Mouse (Mus musculus): ENCODE data around the gene Ppp1r12b. TPM values are rescaled to one million over a fixed set of nuclear protein-coding genes. Genes with fewer than 3 reads are reported as not detected.

Ppp1r12b gene
- total and polyA plus RNA-seq, 3 experiments, result 4.7 to 7.8 TPM; not detected in 1

DNA sequence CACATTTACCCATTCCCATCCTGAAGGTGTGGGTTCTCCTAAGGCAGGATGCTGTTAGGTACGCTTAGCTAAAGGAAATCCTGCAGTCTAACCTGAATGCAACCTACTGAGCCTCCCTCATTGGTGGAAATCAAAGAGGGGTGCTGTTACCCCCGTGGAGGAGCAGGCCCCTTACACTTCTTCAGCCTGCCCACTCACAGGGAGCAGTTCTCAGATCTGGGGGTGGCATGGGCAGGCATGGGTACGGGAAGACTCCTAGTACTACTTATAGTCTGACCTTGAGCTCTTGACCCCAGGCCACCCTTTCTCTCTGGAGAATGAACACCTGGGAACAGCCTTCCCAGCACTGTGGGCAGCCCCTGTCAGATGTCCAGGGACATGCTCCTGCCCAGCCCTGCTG, 248.2 kb downstream of the Ppp1r12b start:
- no peak overlapping the region for H3K9ac ChIP-seq (ENCODE audit: control insufficient read depth, low read depth, low read length, poor library complexity, severe bottlenecking)
- no peak for DNase-seq (ENCODE audit: low read depth, low spot score)
- peaks cover 2 to 10% of the 10 kb centered on the region in 2 experiments; a peak in 2 of 4 replicates for H3K4me1 ChIP-seq (ENCODE audit: control insufficient read depth in 1 of 2, insufficient read depth in 2 of 2, low read length in 2 of 2)
- no peaks in the 10 kb centered on the region for H3K9me3 ChIP-seq (replicated peaks; ENCODE audit: insufficient read depth, low read length)
- no peak for TF ChIP-seq ZNF384 (IDR thresholded peaks at IDR 0.05; ENCODE audit: low read depth, low read length)
- no peak for TF ChIP-seq RCOR1 (IDR thresholded peaks at IDR 0.05; ENCODE audit: low read depth, low read length)
- H3K4me3 ChIP-seq (ENCODE audit: control insufficient read depth in 1 of 2, insufficient read depth in 1 of 2, low read depth in 2 of 2, low read length in 2 of 2), result no peak overlapping the region
- H3K79me2 ChIP-seq (ENCODE audit: control insufficient read depth, insufficient read depth, low read length, poor library complexity), result no peaks in the 10 kb centered on the region
- H3K36me3 ChIP-seq (ENCODE audit: control insufficient read depth in 1 of 2, insufficient read depth in 2 of 2, low read length in 2 of 2), result peaks cover 0 to 8% of the 10 kb centered on the region in 2 experiments; a peak in 2 of 4 replicates
- H3K27ac ChIP-seq (ENCODE audit: control insufficient read depth, low read depth, low read length), result no peak overlapping the region
- H3K27me3 ChIP-seq (ENCODE audit: control insufficient read depth in 1 of 2, insufficient read depth in 2 of 2, low read length in 2 of 2), result no peaks in the 10 kb centered on the region

DNA sequence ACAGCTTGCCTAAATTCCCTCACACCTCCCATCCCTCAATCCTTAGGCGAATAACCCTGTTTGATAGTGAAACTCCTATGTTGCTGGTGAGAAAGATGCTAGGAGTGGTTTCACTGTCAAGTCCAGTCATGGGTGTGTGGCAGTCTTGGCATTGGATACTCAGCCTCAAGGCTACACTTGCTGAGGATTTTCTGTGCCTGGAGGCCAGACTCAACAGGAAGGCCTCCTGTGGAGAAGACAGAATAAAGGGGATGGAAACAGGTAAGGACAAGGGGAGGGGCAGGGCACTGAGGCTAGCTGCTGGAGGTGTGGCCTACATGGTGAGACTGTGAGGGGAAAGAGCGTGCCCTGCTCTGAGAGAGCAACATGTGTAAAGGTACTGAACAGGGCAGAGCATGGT, 249.2 kb downstream of the Ppp1r12b start:
- no peaks in the 10 kb centered on the region for H3K9me3 ChIP-seq (replicated peaks; ENCODE audit: insufficient read depth, low read length)

More for the DNA sequence above, 249.2 kb downstream of the Ppp1r12b start:
- no peak overlapping the region for H3K27ac ChIP-seq (ENCODE audit: control insufficient read depth, low read depth, low read length)
- H3K79me2 ChIP-seq (ENCODE audit: control insufficient read depth, insufficient read depth, low read length, poor library complexity), result no peaks in the 10 kb centered on the region
- no peak overlapping the region for H3K9ac ChIP-seq (ENCODE audit: control insufficient read depth, low read depth, low read length, poor library complexity, severe bottlenecking)
- H3K4me3 ChIP-seq (ENCODE audit: control insufficient read depth in 1 of 2, insufficient read depth in 1 of 2, low read depth in 2 of 2, low read length in 2 of 2), result no peak overlapping the region
- H3K4me1 ChIP-seq (ENCODE audit: control insufficient read depth in 1 of 2, insufficient read depth in 2 of 2, low read length in 2 of 2), result peaks cover 2 to 5% of the 10 kb centered on the region in 2 experiments; a peak in 1 of 4 replicates
- H3K36me3 ChIP-seq (ENCODE audit: control insufficient read depth in 1 of 2, insufficient read depth in 2 of 2, low read length in 2 of 2), result peaks cover 0 to 5% of the 10 kb centered on the region in 2 experiments; a peak in 2 of 4 replicates
- TF ChIP-seq SMC3 (IDR thresholded peaks at IDR 0.05; ENCODE audit: low read depth, low read length) (no peak), USF1 (IDR thresholded peaks at IDR 0.05; ENCODE audit: low read depth, low read length) (no peak)
- no peak for DNase-seq (ENCODE audit: low read depth, low spot score)
- no peaks in the 10 kb centered on the region for H3K27me3 ChIP-seq (ENCODE audit: control insufficient read depth in 1 of 2, insufficient read depth in 2 of 2, low read length in 2 of 2)

Other genes with a start within 250 kb of the Ppp1r12b start
- 14.4 and 16.9 TPM in 2 replicates for gene Ube2t, start 6.6 kb upstream of the Ppp1r12b start, total RNA-seq (2012; rRNA removed)
- gene Ube2t, start 6.6 kb upstream of the Ppp1r12b start, polyA plus RNA-seq (2012; ENCODE audit: insufficient read depth in 1 of 2, insufficient read length in 2 of 2, low read depth in 1 of 2, low replicate concordance in 2 of 2, missing spikeins in 1 of 2), result 10 to 100 TPM in 1 of 2 experiments, not detected in 1; 23.1 TPM
- 0.04 and 0.07 TPM in 2 replicates for gene Lgr6, start 149.3 kb upstream of the Ppp1r12b start, total RNA-seq (2012; rRNA removed)
- gene Lgr6, start 149.3 kb upstream of the Ppp1r12b start, polyA plus RNA-seq (2012; ENCODE audit: insufficient read depth in 1 of 2, insufficient read length in 2 of 2, low read depth in 1 of 2, low replicate concordance in 2 of 2, missing spikeins in 1 of 2), result under 1 TPM in 1 of 2 experiments, not detected in 1; 0.10 TPM
- gene Ptpn7, start 176.8 kb upstream of the Ppp1r12b start, total RNA-seq (2012; rRNA removed), result 173 and 202 TPM in 2 replicates
- 100 to 1,000 TPM in 1 of 2 experiments, not detected in 1; 215 TPM for gene Ptpn7, start 176.8 kb upstream of the Ppp1r12b start, polyA plus RNA-seq (2012; ENCODE audit: insufficient read depth in 1 of 2, insufficient read length in 2 of 2, low read depth in 1 of 2, low replicate concordance in 2 of 2, missing spikeins in 1 of 2)
- 8.0 and 9.0 TPM in 2 replicates for gene Arl8a, start 190.9 kb upstream of the Ppp1r12b start, total RNA-seq (2012; rRNA removed)
- gene Arl8a, start 190.9 kb upstream of the Ppp1r12b start, polyA plus RNA-seq (2012; ENCODE audit: insufficient read depth in 1 of 2, insufficient read length in 2 of 2, low read depth in 1 of 2, low replicate concordance in 2 of 2, missing spikeins in 1 of 2), result 10 to 100 TPM in 1 of 2 experiments, not detected in 1; 47.7 TPM
- not detected in 2 replicates for gene Gpr37l1, start 211.7 kb upstream of the Ppp1r12b start, total RNA-seq (2012; rRNA removed)
- gene Gpr37l1, start 211.7 kb upstream of the Ppp1r12b start, polyA plus RNA-seq (2012; ENCODE audit: insufficient read depth in 1 of 2, insufficient read length in 2 of 2, low read depth in 1 of 2, low replicate concordance in 2 of 2, missing spikeins in 1 of 2), result not detected

All from MEL (cell line).